Mouse (Mus musculus): ENCODE data around the gene Mia3. TPM values are rescaled to one million over a fixed set of nuclear protein-coding genes. Genes with fewer than 3 reads are reported as not detected.
A peak's percentile ranks its signal among the peaks of the same experiment; 100 is the strongest.
"Not testable (repeated sequence)": the region's sequence is repeated elsewhere in the genome, so short reads cannot be mapped to it uniquely, and the experiment has no call there.

Mia3 gene
- polyA plus RNA-seq, 1 experiment from 2014 or later = 105 TPM

DNA sequence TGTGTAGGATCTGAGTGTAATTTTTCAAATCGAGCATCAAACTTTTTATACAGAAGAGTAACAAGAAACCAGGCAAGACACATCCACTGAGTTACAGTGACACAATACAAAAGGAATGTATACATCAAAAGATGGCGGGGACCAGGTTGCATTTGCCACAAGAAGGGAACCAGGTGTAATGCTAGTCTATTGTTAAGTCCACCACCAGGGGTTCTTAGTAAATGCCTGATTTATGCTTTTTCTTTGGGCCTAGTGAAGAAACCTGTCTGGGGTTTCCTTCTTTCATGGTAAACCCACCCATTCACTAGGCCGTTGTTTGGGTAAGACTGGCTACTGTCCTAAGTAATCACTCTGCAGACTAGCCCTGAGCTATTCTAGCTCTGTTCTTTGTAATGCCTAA lies 10.0 kb upstream of the Mia3 start:
- not testable (repeated sequence) for H3K4me2 ChIP-seq (ENCODE audit: low read depth, low read length); H3K27ac ChIP-seq (ENCODE audit: low read length); H3K9me3 ChIP-seq (replicated peaks; ENCODE audit: control insufficient read depth, low read length); H3K36me3 ChIP-seq (ENCODE audit: control insufficient read depth, insufficient read depth, low read length); ATAC-seq (ENCODE audit: insufficient read depth, low FRiP score); H3K4me3 ChIP-seq (replicated peaks; ENCODE audit: low read length); H3K4me1 ChIP-seq (ENCODE audit: control insufficient read depth, insufficient read depth, low read length); H3K9ac ChIP-seq (ENCODE audit: low read length); H3K27me3 ChIP-seq (ENCODE audit: control insufficient read depth, insufficient read depth, low read length)
- 89% methylated on average over 3 of the region's 3 CpGs for WGBS

DNA sequence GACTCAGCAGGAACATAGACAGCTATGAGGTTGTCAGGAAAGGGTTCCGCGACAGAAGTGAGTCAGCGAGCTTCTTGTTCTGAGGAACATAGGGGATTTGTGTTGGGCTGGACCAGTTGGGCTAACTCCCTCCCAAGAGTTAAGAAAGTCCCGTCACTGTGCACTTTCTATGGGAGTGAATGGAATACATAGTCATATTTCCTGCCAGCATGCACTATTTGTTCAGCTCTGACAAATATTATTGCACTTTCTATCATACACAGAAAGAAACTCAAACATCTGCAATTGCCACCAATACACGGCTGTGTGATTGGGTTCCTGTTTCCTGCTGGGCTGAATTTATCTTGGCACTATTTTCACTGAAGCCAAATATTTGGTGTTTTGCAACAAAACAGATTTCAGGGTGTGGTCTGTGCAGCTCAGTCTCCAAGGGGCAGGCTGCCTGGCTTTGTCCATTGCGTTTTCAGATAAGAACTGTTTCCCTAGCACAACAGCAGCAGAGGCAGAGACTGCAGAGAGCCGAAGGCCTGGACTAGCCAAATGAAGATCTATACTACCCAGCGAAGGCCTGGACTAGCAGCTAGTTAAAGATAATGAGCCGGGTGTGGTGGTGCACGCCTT lies 9.1 kb upstream of the Mia3 start:
- Histone ChIP-seq H3K36me3 (ENCODE audit: control insufficient read depth, insufficient read depth, low read length) (no peaks in the 10 kb centered on the region), H3K27me3 (ENCODE audit: control insufficient read depth, insufficient read depth, low read length) (no peaks in the 10 kb centered on the region), H3K4me2 (ENCODE audit: low read depth, low read length) (no peak overlapping the region), H3K4me3 (replicated peaks; ENCODE audit: low read length) (no peak overlapping the region), H3K27ac (ENCODE audit: low read length) (peak overlapping the region; percentile 68), H3K9me3 (replicated peaks; ENCODE audit: control insufficient read depth, low read length) (0 out of 2 replicates have a peak, but pooled peaks cover 3% of the 10 kb centered on the region), H3K4me1 (ENCODE audit: control insufficient read depth, insufficient read depth, low read length) (no peaks in the 10 kb centered on the region), H3K9ac (ENCODE audit: low read length) (no peak overlapping the region)
- peak; percentile 82 for ATAC-seq (ENCODE audit: insufficient read depth, low FRiP score)
- 67% methylated on average over 10 of the region's 10 CpGs for WGBS

DNA sequence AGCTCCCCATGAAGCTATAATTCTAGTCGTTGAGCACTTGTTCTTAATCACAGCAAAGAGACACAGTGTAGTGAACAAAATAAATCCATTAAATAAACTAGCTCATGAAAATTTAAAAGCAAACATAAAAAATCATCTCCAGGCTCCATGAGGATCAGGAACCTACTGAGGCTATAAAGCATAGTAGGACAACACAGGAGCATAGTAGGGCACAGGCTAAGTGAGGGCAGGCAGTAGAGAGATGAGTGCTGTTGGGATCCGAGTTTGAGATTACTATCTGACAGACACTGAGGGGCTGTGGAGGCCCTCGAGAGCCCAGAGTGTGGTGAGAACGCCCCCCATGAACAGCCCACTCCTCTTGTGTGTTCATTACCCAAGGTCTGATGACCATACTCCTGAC lies 7.7 kb upstream of the Mia3 start:
- Histone ChIP-seq H3K9ac (ENCODE audit: low read length) (no peak overlapping the region), H3K4me2 (ENCODE audit: low read depth, low read length) (no peak overlapping the region), H3K27ac (ENCODE audit: low read length) (no peak overlapping the region), H3K4me3 (replicated peaks; ENCODE audit: low read length) (no peak overlapping the region), H3K36me3 (ENCODE audit: control insufficient read depth, insufficient read depth, low read length) (no peaks in the 10 kb centered on the region), H3K4me1 (ENCODE audit: control insufficient read depth, insufficient read depth, low read length) (no peaks in the 10 kb centered on the region), H3K9me3 (replicated peaks; ENCODE audit: control insufficient read depth, low read length) (0 out of 2 replicates have a peak, but pooled peaks cover 3% of the 10 kb centered on the region), H3K27me3 (ENCODE audit: control insufficient read depth, insufficient read depth, low read length) (no peaks in the 10 kb centered on the region)
- WGBS = 72% methylated on average over 4 of the region's 4 CpGs
- ATAC-seq (ENCODE audit: insufficient read depth, low FRiP score) = no peak

DNA sequence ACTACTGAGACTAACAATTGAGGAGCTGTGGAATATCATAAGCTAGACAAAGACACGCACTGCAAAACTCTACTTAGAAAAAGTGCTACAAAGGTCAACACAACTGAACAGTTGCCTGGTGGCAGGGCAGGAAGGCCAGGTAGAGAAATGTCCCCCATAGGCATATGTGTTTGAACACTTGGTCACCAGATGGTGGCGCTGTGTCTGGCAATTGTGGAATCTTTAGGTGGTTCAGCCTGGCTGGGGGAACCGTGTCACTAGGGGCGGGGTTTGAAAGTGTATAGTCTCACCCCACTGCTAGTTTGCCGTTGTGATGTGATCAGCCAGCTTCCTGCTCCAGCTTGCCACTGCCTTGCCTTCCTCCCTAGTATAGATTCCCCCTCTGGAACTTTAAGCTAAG lies 5.4 kb upstream of the Mia3 start:
- Histone ChIP-seq H3K4me1 (ENCODE audit: control insufficient read depth, insufficient read depth, low read length) (no peaks in the 10 kb centered on the region), H3K27me3 (ENCODE audit: control insufficient read depth, insufficient read depth, low read length) (no peaks in the 10 kb centered on the region), H3K9me3 (replicated peaks; ENCODE audit: control insufficient read depth, low read length) (0 out of 2 replicates have a peak, but pooled peaks cover 3% of the 10 kb centered on the region), H3K9ac (ENCODE audit: low read length) (no peak overlapping the region), H3K36me3 (ENCODE audit: control insufficient read depth, insufficient read depth, low read length) (no peaks in the 10 kb centered on the region), H3K27ac (ENCODE audit: low read length) (no peak overlapping the region), H3K4me2 (ENCODE audit: low read depth, low read length) (no peak overlapping the region), H3K4me3 (replicated peaks; ENCODE audit: low read length) (no peak overlapping the region)
- no peak for ATAC-seq (ENCODE audit: insufficient read depth, low FRiP score)
- 72% methylated on average over 5 of the region's 5 CpGs for WGBS

- H3K36me3 ChIP-seq (ENCODE audit: control insufficient read depth, insufficient read depth, low read length) = no peaks in the 10 kb centered on the region
- H3K9ac ChIP-seq (ENCODE audit: low read length) = peak overlapping the region; percentile 91
- no peaks in the 10 kb centered on the region for H3K27me3 ChIP-seq (ENCODE audit: control insufficient read depth, insufficient read depth, low read length)
- under 1% methylated on average over 56 of the region's 56 CpGs for WGBS
- ATAC-seq (ENCODE audit: insufficient read depth, low FRiP score) = peak; percentile 59
- H3K4me3 ChIP-seq (replicated peaks; ENCODE audit: low read length) = peak overlapping the region; percentile 67
- peaks cover 11% of the 10 kb centered on the region for H3K4me1 ChIP-seq (ENCODE audit: control insufficient read depth, insufficient read depth, low read length)
- H3K9me3 ChIP-seq (replicated peaks; ENCODE audit: control insufficient read depth, low read length) = no peaks in the 10 kb centered on the region
- peak overlapping the region; percentile 91 for H3K4me2 ChIP-seq (ENCODE audit: low read depth, low read length)
- peak overlapping the region; percentile 55 for H3K27ac ChIP-seq (ENCODE audit: low read length)
These were observed 552 bp downstream of the Mia3 start for GRCm38 (mm10) chr1:183368601-183369400.

DNA sequence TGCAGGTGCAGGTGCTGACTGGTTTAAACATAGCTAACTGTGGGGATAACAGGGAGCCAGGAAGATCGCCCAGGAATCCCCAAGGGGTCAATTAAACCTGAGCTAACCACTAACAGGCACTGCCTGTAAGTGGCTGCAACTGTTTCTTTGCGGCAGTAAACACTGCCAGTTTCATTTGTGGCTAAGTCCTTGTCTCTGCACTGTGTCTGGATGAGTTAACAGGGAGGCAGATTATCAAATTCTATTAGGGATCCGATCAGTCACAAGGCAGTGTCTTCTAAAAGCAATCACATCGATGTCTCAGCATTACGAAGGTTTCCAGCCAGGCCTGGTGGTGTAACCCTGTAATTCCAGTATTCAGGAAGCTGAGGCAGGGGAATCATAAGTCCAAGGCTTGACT lies 3.0 kb downstream of the Mia3 start:
- Histone ChIP-seq H3K4me1 (ENCODE audit: control insufficient read depth, insufficient read depth, low read length) (peaks cover 11% of the 10 kb centered on the region), H3K36me3 (ENCODE audit: control insufficient read depth, insufficient read depth, low read length) (no peaks in the 10 kb centered on the region; the same call in 1 of the 2 replicates), H3K4me2 (ENCODE audit: low read depth, low read length) (no peak overlapping the region), H3K4me3 (replicated peaks; ENCODE audit: low read length) (no peak overlapping the region), H3K9me3 (replicated peaks; ENCODE audit: control insufficient read depth, low read length) (no peaks in the 10 kb centered on the region), H3K9ac (ENCODE audit: low read length) (no peak overlapping the region), H3K27me3 (ENCODE audit: control insufficient read depth, insufficient read depth, low read length) (no peaks in the 10 kb centered on the region), H3K27ac (ENCODE audit: low read length) (no peak overlapping the region)
- WGBS = 82% methylated on average over 5 of the region's 5 CpGs
- no peak for ATAC-seq (ENCODE audit: insufficient read depth, low FRiP score)

- no peak overlapping the region for H3K4me2 ChIP-seq (ENCODE audit: low read depth, low read length)
- H3K27me3 ChIP-seq (ENCODE audit: control insufficient read depth, insufficient read depth, low read length) = no peaks in the 10 kb centered on the region
- no peak for ATAC-seq (ENCODE audit: insufficient read depth, low FRiP score)
- H3K36me3 ChIP-seq (ENCODE audit: control insufficient read depth, insufficient read depth, low read length) = peaks cover 2% of the 10 kb centered on the region; the same call in 1 of the 2 replicates
- no peak overlapping the region for H3K4me3 ChIP-seq (replicated peaks; ENCODE audit: low read length)
- no peaks in the 10 kb centered on the region for H3K9me3 ChIP-seq (replicated peaks; ENCODE audit: control insufficient read depth, low read length)
- H3K27ac ChIP-seq (ENCODE audit: low read length) = no peak overlapping the region
- no peak overlapping the region for H3K9ac ChIP-seq (ENCODE audit: low read length)
- 87% methylated on average over 5 of the region's 5 CpGs for WGBS
- H3K4me1 ChIP-seq (ENCODE audit: control insufficient read depth, insufficient read depth, low read length) = peaks cover 10% of the 10 kb centered on the region
These were observed 5.8 kb downstream of the Mia3 start for GRCm38 (mm10) chr1:183363577-183363867.

DNA sequence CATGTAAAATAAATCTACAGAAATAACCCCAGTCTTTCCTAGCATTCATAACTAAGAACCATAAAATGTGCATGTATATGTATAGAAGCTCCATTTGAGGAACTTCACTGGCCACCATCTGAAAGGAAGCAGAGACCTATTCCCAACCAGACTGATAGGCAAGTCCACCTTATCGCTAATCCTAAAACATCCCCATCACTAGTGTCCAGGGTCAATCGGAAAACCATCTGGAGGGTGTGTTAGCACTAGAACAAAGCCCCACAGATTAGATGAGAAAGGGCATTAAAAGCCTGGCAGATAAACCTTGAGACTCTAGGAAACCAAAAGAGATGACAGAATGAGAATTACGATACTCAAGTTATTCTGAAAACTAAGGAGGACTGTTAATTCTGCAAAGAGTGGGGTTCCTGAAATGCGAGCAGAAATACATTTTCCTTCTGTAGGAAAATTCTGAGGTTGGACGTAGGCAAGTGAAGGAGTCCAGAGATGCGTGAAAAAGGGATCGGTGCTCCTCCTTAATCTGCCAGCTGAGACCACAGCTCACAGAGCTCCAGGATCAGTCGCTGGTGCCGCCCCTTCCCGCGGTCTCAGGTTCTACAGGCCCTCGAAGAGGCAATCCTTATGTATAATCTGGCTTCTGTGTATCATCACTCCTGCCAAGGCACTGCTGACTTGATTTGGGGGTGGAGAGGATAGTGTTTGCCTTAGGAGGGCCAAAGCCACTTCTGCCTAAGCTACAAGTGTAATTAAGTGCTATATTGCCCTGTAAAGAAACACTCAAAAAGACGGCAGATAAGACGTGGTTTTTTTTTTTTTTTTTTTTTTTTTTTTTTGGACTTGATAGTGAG lies 6.4 kb downstream of the Mia3 start:
- no peaks in the 10 kb centered on the region for H3K27me3 ChIP-seq (ENCODE audit: control insufficient read depth, insufficient read depth, low read length)
- H3K9ac ChIP-seq (ENCODE audit: low read length) = no peak overlapping the region
- no peak overlapping the region for H3K4me2 ChIP-seq (ENCODE audit: low read depth, low read length)
- H3K4me3 ChIP-seq (replicated peaks; ENCODE audit: low read length) = no peak overlapping the region
- no peak for ATAC-seq (ENCODE audit: insufficient read depth, low FRiP score)
- peaks cover 5% of the 10 kb centered on the region for H3K4me1 ChIP-seq (ENCODE audit: control insufficient read depth, insufficient read depth, low read length)
- WGBS = 83% methylated on average over 14 of the region's 14 CpGs
- H3K9me3 ChIP-seq (replicated peaks; ENCODE audit: control insufficient read depth, low read length) = no peaks in the 10 kb centered on the region
- H3K27ac ChIP-seq (ENCODE audit: low read length) = no peak overlapping the region
- peaks cover 2% of the 10 kb centered on the region; the same call in 1 of the 2 replicates for H3K36me3 ChIP-seq (ENCODE audit: control insufficient read depth, insufficient read depth, low read length)

GRCm38 (mm10) chr1:183362301-183362700 lies 7.1 kb downstream of the Mia3 start:
- Histone ChIP-seq H3K9ac (ENCODE audit: low read length) (no peak overlapping the region), H3K9me3 (replicated peaks; ENCODE audit: control insufficient read depth, low read length) (no peaks in the 10 kb centered on the region), H3K36me3 (ENCODE audit: control insufficient read depth, insufficient read depth, low read length) (peaks cover 8% of the 10 kb centered on the region; the same call in 1 of the 2 replicates), H3K27ac (ENCODE audit: low read length) (no peak overlapping the region), H3K4me2 (ENCODE audit: low read depth, low read length) (no peak overlapping the region), H3K4me3 (replicated peaks; ENCODE audit: low read length) (no peak overlapping the region), H3K27me3 (ENCODE audit: control insufficient read depth, insufficient read depth, low read length) (no peaks in the 10 kb centered on the region), H3K4me1 (ENCODE audit: control insufficient read depth, insufficient read depth, low read length) (no peaks in the 10 kb centered on the region)
- 70% methylated on average over 5 of the region's 5 CpGs for WGBS
- ATAC-seq (ENCODE audit: insufficient read depth, low FRiP score) = peak; percentile 47; the same call in 1 of the 2 replicates
